In the genomic region with DNA sequence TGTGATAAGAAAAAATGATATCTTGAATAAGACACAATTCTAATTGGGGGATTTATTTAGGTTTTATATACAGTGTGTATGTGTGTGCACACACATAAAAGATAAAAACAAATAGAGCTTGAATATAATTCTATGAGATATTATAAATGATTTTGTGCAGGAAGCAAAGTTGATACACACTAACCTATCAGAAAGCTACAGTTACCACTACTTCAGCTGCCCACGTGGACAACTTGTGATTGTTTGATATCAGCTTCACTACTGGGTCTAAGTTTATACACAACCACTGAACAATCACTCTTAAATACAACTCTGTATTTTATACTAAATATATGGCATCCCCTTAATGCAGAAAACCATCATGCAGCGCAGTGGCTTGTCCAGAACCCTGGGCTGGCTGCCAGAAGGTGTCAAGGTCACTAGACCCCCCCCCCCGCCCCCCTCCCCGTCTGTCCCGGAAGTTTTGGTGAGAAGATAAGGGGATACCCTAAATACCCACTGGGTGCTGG, we compare ENCODE assay signal across 27 mouse cellular contexts.
"Had no signal": no experiment of that assay in that cellular context is flagged by ENCODE, and none has a peak within 500 bp of the region (broad histone marks: within the 10 kb centered on the region; RNA-seq: fewer than 3 reads in every experiment).

No protein-coding gene starts in this region.

- H3K36me3 ChIP-seq: heart, embryonic 13.5 days; heart, embryonic 15.5 days; hindbrain, embryonic 10.5 days; hindbrain, embryonic 12.5 days; intestine, embryonic 15.5 days; limb, embryonic 10.5 days; limb, embryonic 12.5 days; liver, embryonic 12.5 days had no signal

- ATAC-seq: hindbrain, embryonic 16.5 days; inflammation-experienced regulatory T-cells, adult 6 months; intestine, embryonic 15.5 days; intestine, postnatal 0 days; liver, embryonic 12.5 days had no signal

- DNase-seq: gastrocnemius, postnatal 14 days; gastrocnemius, postnatal 36 days; heart, adult 2 months; heart, postnatal 14 days; heart, postnatal 4 days; kidney, adult 18-20 months; kidney, adult 8-10 months; kidney, postnatal 10 days; kidney, postnatal 25 days; kidney, postnatal 4 days; liver had no signal

- H3K27me3 ChIP-seq: heart, embryonic 13.5 days; heart, embryonic 15.5 days; hindbrain, embryonic 12.5 days; intestine, embryonic 15.5 days; limb, embryonic 12.5 days; liver, embryonic 12.5 days had no signal

- H3K9me3 ChIP-seq: heart, embryonic 13.5 days; heart, embryonic 15.5 days; hindbrain, embryonic 10.5 days; hindbrain, embryonic 12.5 days; intestine, embryonic 15.5 days; limb, embryonic 10.5 days; limb, embryonic 12.5 days; liver, embryonic 12.5 days had no signal

- H3K4me2 ChIP-seq: heart, embryonic 11.5 days; heart, embryonic 13.5 days; heart, embryonic 15.5 days; hindbrain, embryonic 12.5 days; hindbrain, embryonic 14.5 days; intestine, embryonic 15.5 days; limb, embryonic 12.5 days; liver, embryonic 12.5 days had no signal

- H3K27ac ChIP-seq: heart, adult 2 months; heart, embryonic 13.5 days; heart, embryonic 15.5 days; hindbrain, embryonic 10.5 days; hindbrain, embryonic 12.5 days; hindbrain, embryonic 14.5 days; intestine, embryonic 15.5 days; layer of hippocampus, adult 2 months; left cerebral cortex, adult 2 months; limb, embryonic 10.5 days; limb, embryonic 12.5 days; liver, embryonic 12.5 days; liver, embryonic 14.5 days had no signal

- H3K9ac ChIP-seq: heart, embryonic 13.5 days; heart, embryonic 15.5 days; hindbrain, embryonic 12.5 days; hindbrain, embryonic 14.5 days; intestine, embryonic 15.5 days; limb, embryonic 12.5 days; liver, embryonic 12.5 days; liver, embryonic 14.5 days had no signal

- H3K4me3 ChIP-seq: heart, adult 2 months; heart, embryonic 13.5 days; heart, embryonic 15.5 days; hindbrain, embryonic 10.5 days; hindbrain, embryonic 12.5 days; intestine, embryonic 15.5 days; layer of hippocampus, adult 2 months; left cerebral cortex, adult 2 months; limb, embryonic 10.5 days; limb, embryonic 12.5 days; liver, embryonic 12.5 days had no signal

- H3K4me1 ChIP-seq: heart, embryonic 15.5 days; hindbrain, embryonic 10.5 days; hindbrain, embryonic 12.5 days; intestine, embryonic 15.5 days; limb, embryonic 10.5 days had no signal
